Comparison of ENCODE assay signal across 26 mouse cellular contexts in the genomic region with DNA sequence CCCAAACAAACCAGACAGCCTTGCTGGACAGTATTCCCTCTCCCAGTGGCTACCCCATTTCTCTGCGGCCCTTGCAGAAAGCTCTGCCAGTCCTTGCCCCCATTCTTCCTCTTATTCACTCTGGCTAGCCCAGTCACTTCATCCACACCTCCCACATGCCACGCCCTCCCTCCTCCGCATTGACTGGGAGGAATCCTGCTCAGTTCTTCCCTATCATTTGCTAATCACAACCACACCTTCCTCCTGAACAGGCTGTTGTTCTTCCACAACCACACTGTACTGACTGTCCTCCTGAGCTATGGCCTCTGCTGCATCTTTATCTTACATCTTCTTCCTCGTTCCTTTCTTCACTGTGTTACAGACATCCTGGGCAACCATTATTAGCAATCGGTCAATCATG.
DNase-seq lines count a peak whose midpoint lies in the region; ATAC-seq and TF ChIP-seq lines count a peak whose summit lies in the region.
"Had no signal": no experiment of that assay in that cellular context is flagged by ENCODE, and none has a peak within 500 bp of the region (broad histone marks: within the 10 kb centered on the region; RNA-seq: fewer than 3 reads in every experiment).

No protein-coding gene starts in this region.

- H3K9me3 ChIP-seq in intestine, postnatal 0 days (ENCODE audit: control insufficient read depth), result no peaks in the 10 kb centered on the region
- no peaks in the 10 kb centered on the region for H3K9me3 ChIP-seq in heart, embryonic 11.5 days (replicated peaks; ENCODE audit: control insufficient read depth, low read length)
- H3K9me3 ChIP-seq: embryonic facial prominence, embryonic 10.5 days; heart, embryonic 13.5 days; hindbrain, embryonic 12.5 days had no signal

- no peak for TF ChIP-seq CTCF in intestine, postnatal 0 days (IDR thresholded peaks at IDR 0.05; ENCODE audit: low read depth)

- H3K27ac ChIP-seq in intestine, postnatal 0 days (ENCODE audit: low read depth, low read length), result no peak overlapping the region
- no peak overlapping the region for H3K27ac ChIP-seq in heart, embryonic 11.5 days (ENCODE audit: low read depth, low read length)
- H3K27ac ChIP-seq: embryonic facial prominence, embryonic 10.5 days; heart, embryonic 13.5 days; hindbrain, embryonic 12.5 days; kidney, postnatal 0 days had no signal

- H3K27me3 ChIP-seq in intestine, postnatal 0 days (replicated peaks; ENCODE audit: control insufficient read depth, insufficient read depth, low read length), result no peaks in the 10 kb centered on the region
- H3K27me3 ChIP-seq in heart, embryonic 11.5 days (ENCODE audit: control insufficient read depth, insufficient read depth, low read length), result no peaks in the 10 kb centered on the region
- H3K27me3 ChIP-seq: hindbrain, embryonic 12.5 days; Patski had no signal

- DNase-seq in kidney, postnatal 4 days, result peak; percentile 40 to 42
- DNase-seq in kidney, postnatal 36 days, result no peak
- DNase-seq in urinary bladder, postnatal 14 days (ENCODE audit: low spot score), result peak; percentile 28
- DNase-seq in urinary bladder, postnatal 10 days (ENCODE audit: low spot score), result no peak
- no peak for DNase-seq in adrenal gland, postnatal 36 days
- no peak for DNase-seq in thymus, postnatal 0 days (ENCODE audit: low spot score)
- DNase-seq: adrenal gland, adult 8-10 months; cerebellum, adult 8-10 months; kidney, adult 2 months; layer of hippocampus, postnatal 36 days; lung, postnatal 4 days; right cerebral cortex, postnatal 14 days; spleen, adult 18-20 months; thymus, postnatal 14 days had no signal

- peak overlapping the region; percentile 1; the same call in 1 of the 2 replicates for H3K4me2 ChIP-seq in intestine, postnatal 0 days (replicated peaks; ENCODE audit: low read depth)
- no peak overlapping the region for H3K4me2 ChIP-seq in heart, embryonic 11.5 days
- H3K4me2 ChIP-seq: heart, embryonic 13.5 days; hindbrain, embryonic 12.5 days; midbrain, embryonic 11.5 days had no signal

- H3K4me1 ChIP-seq in intestine, postnatal 0 days (replicated peaks; ENCODE audit: control insufficient read depth, insufficient read depth, low read length), result 0 out of 2 replicates have a peak, but pooled peaks cover 15% of the 10 kb centered on the region
- H3K4me1 ChIP-seq in heart, embryonic 11.5 days (ENCODE audit: control insufficient read depth, insufficient read depth, low read length), result peaks cover 2% of the 10 kb centered on the region; the same call in 1 of the 2 replicates
- H3K4me1 ChIP-seq: embryonic facial prominence, embryonic 10.5 days had no signal

- no peaks in the 10 kb centered on the region for H3K36me3 ChIP-seq in intestine, postnatal 0 days (ENCODE audit: control insufficient read depth, insufficient read depth)
- no peaks in the 10 kb centered on the region for H3K36me3 ChIP-seq in heart, embryonic 11.5 days (ENCODE audit: control insufficient read depth, insufficient read depth, low read length)
- H3K36me3 ChIP-seq: embryonic facial prominence, embryonic 10.5 days; G1E; heart, embryonic 13.5 days; hindbrain, embryonic 12.5 days had no signal

- no peak overlapping the region for H3K4me3 ChIP-seq in intestine, postnatal 0 days (ENCODE audit: low read depth, low read length)
- no peak overlapping the region for H3K4me3 ChIP-seq in heart, embryonic 11.5 days (ENCODE audit: low read depth, low read length)
- H3K4me3 ChIP-seq: embryonic facial prominence, embryonic 10.5 days; heart, embryonic 13.5 days; hindbrain, embryonic 12.5 days; layer of hippocampus, adult 2 months had no signal

- ATAC-seq in intestine, postnatal 0 days, result peak; percentile 79
- ATAC-seq in heart, embryonic 11.5 days (replicated peaks; ENCODE audit: insufficient number of reproducible peaks, low FRiP score, low TSS enrichment), result no peak
- ATAC-seq: activated CD4-positive, CD25-positive, alpha-beta regulatory T cell, adult 4 months; CD4-positive, CD25-positive, alpha-beta regulatory T cell, adult 4 months; Patski had no signal

- H3K9ac ChIP-seq in intestine, postnatal 0 days (ENCODE audit: low read depth, low read length), result no peak overlapping the region
- H3K9ac ChIP-seq in heart, embryonic 11.5 days (ENCODE audit: low read depth, low read length), result no peak overlapping the region
- H3K9ac ChIP-seq: heart, embryonic 13.5 days; hindbrain, embryonic 12.5 days had no signal

- WGBS in intestine, postnatal 0 days, result 40% methylated on average over 5 of the region's 5 CpGs
- 62% methylated on average over 5 of the region's 5 CpGs for WGBS in heart, embryonic 11.5 days (ENCODE audit: insufficient replicate concordance)

Comparison
In these comparisons a context has a peak if more than half of its experiments do, and no peak if none do; other contexts are left out.
1. DNase-seq: peak in kidney, postnatal 4 days (2 of 2) and urinary bladder, postnatal 14 days (single experiment); none in kidney, postnatal 36 days (0 of 2), urinary bladder, postnatal 10 days (single experiment), adrenal gland, postnatal 36 days (0 of 2) and thymus, postnatal 0 days (single experiment).